Mouse (Mus musculus) liver, adult 2 months (tissue): ENCODE results near the gene Tarbp2. TPM values are rescaled to one million over a fixed set of nuclear protein-coding genes. Genes with fewer than 3 reads are reported as not detected.

Experiments used
- DNase-seq: peaks from one replicate; pipeline ENCODE4 v3.0.0-alpha.2; 2011; ENCODE audit warnings: low read depth, low spot score; ENCODE audit errors: extremely low read depth
- H3K27ac ChIP-seq: fragments of 200-500 bp; replicated peaks from 2 replicates; pipeline ENCODE4 v1.5.1; 2012; ENCODE audit warnings: low read depth, mild to moderate bottlenecking, control low read depth, inconsistent platforms, low read length; ENCODE audit not compliant: insufficient read depth
- H3K27me3 ChIP-seq: fragments of 200-500 bp; 2 replicates; pipeline ENCODE4 v1.6.1; 2012; ENCODE audit warnings: mild to moderate bottlenecking, moderate library complexity, low read length, inconsistent platforms; ENCODE audit not compliant: control insufficient read depth, insufficient read depth
- H3K36me3 ChIP-seq: fragments of 200-500 bp; 2 replicates; pipeline ENCODE4 v1.6.1; 2012; ENCODE audit warnings: low read length, inconsistent platforms; ENCODE audit not compliant: control insufficient read depth, insufficient read depth
- H3K4me1 ChIP-seq: fragments of 200-500 bp; 2 replicates; pipeline ENCODE4 v1.6.1; 2011; ENCODE audit warnings: low read length; ENCODE audit not compliant: control insufficient read depth, insufficient read depth
- H3K4me3 ChIP-seq: fragments of 200-500 bp; 2 replicates; pipeline ENCODE4 v1.5.1; 2011; ENCODE audit warnings: low read depth, mild to moderate bottlenecking, control low read depth, low read length, moderate library complexity; ENCODE audit not compliant: insufficient read depth
- H3K79me2 ChIP-seq: fragments of 200-500 bp; 2 replicates; pipeline ENCODE4 v1.6.1; 2012; ENCODE audit warnings: inconsistent platforms, mild to moderate bottlenecking, low read length, moderate library complexity; ENCODE audit not compliant: control insufficient read depth, insufficient read depth
- H3K9ac ChIP-seq: fragments of 200-500 bp; 2 replicates; pipeline ENCODE4 v1.6.1; 2012; ENCODE audit warnings: low read depth, mild to moderate bottlenecking, control low read depth, inconsistent platforms, low read length
- CTCF ChIP-seq: fragments of 200-500 bp; IDR thresholded peaks from 2 replicates; pipeline ENCODE4 v1.5.1; 2011; ENCODE audit warnings: low read depth, low read length, control low read depth
- POLR2A ChIP-seq: fragments of 200-500 bp; IDR thresholded peaks from 2 replicates; pipeline ENCODE4 v1.6.1; 2011; ENCODE audit warnings: low read length, control low read depth; ENCODE audit not compliant: insufficient read depth; ENCODE audit errors: extremely low read depth
- WGBS: fragments of 180-500 bp; shearing (Covaris S2); methylation state at CpG from one replicate; pipeline ENCODE4 v1.1.7; 2018; 5-methylcytosine and 5-hydroxymethylcytosine counted together
- polyA plus RNA-seq: library from polyadenylated mRNA; depleted of rRNA; stranded (reverse); fragments of >200 nt; gene quantifications from 2 replicates; pipeline ENCODE4 v1.2.3, GENCODE M21; 2012; rRNA removed
- total RNA-seq: library from RNA; depleted of rRNA; stranded (reverse); fragments of >200 nt; gene quantifications from 2 replicates; pipeline ENCODE4 v1.2.3, GENCODE M21; 2014; rRNA removed

Tarbp2 gene
- total and polyA plus RNA-seq, 2 experiments = 15.2 to 40.6 TPM

DNA sequence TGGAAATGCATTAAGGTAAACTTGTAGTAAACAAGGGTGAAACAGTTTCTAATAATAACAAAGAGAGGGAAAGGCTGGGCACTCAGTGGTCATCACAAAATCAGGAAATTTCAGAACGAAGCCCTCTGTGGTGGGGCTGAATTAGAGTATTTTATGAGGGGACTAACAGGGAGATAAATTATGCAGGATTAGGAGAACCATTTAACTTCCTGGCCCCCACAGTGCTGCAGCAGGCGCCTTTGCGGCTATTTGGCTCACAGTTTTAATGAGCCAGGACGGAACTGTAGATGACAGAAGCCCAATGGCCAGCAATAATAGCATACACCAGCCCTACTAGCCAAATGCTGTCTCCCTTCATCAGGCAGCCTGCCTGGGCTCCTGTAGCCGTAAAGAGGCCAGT, 45.7 kb downstream of the Tarbp2 start:
- WGBS = 91% methylated on average over 5 of the region's 5 CpGs

DNA sequence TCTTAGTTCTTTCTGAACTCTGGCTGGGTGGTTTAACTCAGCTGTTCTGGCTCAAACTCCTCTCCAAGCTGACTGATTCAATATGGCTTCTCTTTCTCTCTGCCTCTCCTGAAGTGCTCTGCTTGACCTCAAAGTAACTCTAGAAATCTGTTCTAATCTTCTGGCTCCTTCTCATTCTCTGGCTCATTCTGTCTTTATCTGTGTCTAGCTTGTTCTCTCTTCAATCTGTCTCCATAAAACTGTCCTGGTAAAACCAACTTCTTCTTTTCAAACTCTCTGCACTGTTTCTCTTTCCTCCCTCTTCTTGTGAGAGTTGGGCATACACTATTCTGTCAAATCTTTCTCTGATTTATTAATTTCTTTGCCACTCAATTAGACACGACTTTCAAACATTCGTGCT, 49.9 kb downstream of the Tarbp2 start:
- no peak for DNase-seq
- Histone ChIP-seq H3K4me1 (peaks cover 18% of the 10 kb centered on the region), H3K79me2 (no peaks in the 10 kb centered on the region; the same call in 1 of the 2 replicates), H3K9ac (no peak overlapping the region), H3K4me3 (no peak overlapping the region), H3K27me3 (no peaks in the 10 kb centered on the region), H3K36me3 (no peaks in the 10 kb centered on the region), H3K27ac (no peak overlapping the region)
- WGBS = 89% methylated on average over 2 of the region's 2 CpGs
- TF ChIP-seq CTCF = no peak
- no peak for TF ChIP-seq POLR2A

More for the DNA sequence above, 45.7 kb downstream of the Tarbp2 start:
- Histone ChIP-seq H3K4me1 (peaks cover 21% of the 10 kb centered on the region), H3K79me2 (peaks cover 3% of the 10 kb centered on the region; the same call in 1 of the 2 replicates), H3K36me3 (no peaks in the 10 kb centered on the region), H3K27ac (no peak overlapping the region), H3K4me3 (no peak overlapping the region), H3K9ac (no peak overlapping the region), H3K27me3 (no peaks in the 10 kb centered on the region)
- no peak for TF ChIP-seq POLR2A
- no peak for TF ChIP-seq CTCF
- DNase-seq = no peak

DNA sequence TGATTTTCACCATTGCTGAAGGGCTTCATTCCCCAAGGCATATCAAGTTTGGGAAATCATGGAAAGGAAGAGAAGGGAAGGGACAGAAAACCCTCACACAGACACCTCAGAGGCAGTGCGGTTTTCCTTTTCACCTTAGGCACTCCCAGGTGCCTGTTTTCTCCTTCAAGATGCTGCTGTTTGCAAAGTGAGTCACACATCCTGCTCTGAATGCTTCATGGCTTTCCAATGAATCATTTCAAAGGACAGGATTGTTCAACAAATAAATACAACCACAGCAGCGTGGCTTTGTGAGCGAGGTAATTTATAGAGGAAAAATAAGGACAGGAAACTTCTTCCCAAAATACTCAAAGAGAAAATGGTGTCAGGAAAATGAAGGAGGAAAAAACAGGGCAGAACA, 54.1 kb downstream of the Tarbp2 start:
- H3K27me3 ChIP-seq = no peaks in the 10 kb centered on the region
- H3K27ac ChIP-seq = no peak overlapping the region
- no peak overlapping the region for H3K9ac ChIP-seq
- no peak overlapping the region for H3K4me3 ChIP-seq
- TF ChIP-seq CTCF (no peak), POLR2A (no peak)
- no peak for DNase-seq
- H3K36me3 ChIP-seq = peaks cover 3% of the 10 kb centered on the region; the same call in 1 of the 2 replicates
- no peaks in the 10 kb centered on the region for H3K4me1 ChIP-seq
- H3K79me2 ChIP-seq = peaks cover 11% of the 10 kb centered on the region; the same call in 1 of the 2 replicates
- WGBS = 83% methylated on average over 3 of the region's 3 CpGs

Other genes starting within 250 kb of the Tarbp2 start
- not detected in 2 replicates for gene Gm9918, start 247.6 kb upstream of the Tarbp2 start, total RNA-seq
- 0.05 TPM in 1 of 2 replicates, not detected in the other for gene Gm9918, start 247.6 kb upstream of the Tarbp2 start, polyA plus RNA-seq
- 8.5 and 10.1 TPM in 2 replicates for gene Mfsd5, start 238.7 kb upstream of the Tarbp2 start, total RNA-seq
- 44.3 and 51.4 TPM in 2 replicates for gene Mfsd5, start 238.7 kb upstream of the Tarbp2 start, polyA plus RNA-seq
- gene Espl1, start 221.9 kb upstream of the Tarbp2 start, total RNA-seq = 0.09 and 0.27 TPM in 2 replicates
- gene Espl1, start 221.9 kb upstream of the Tarbp2 start, polyA plus RNA-seq = 0.11 and 0.21 TPM in 2 replicates
- 137 and 195 TPM in 2 replicates for gene Pfdn5, start 192.1 kb upstream of the Tarbp2 start, total RNA-seq
- gene Pfdn5, start 192.1 kb upstream of the Tarbp2 start, polyA plus RNA-seq = 44.6 and 45.2 TPM in 2 replicates
- 25.5 and 27.6 TPM in 2 replicates for gene Myg1, start 186.5 kb upstream of the Tarbp2 start, total RNA-seq
- gene Myg1, start 186.5 kb upstream of the Tarbp2 start, polyA plus RNA-seq = 32.0 and 32.3 TPM in 2 replicates
- gene Aaas, start 167.4 kb upstream of the Tarbp2 start, total RNA-seq = 4.0 and 8.3 TPM in 2 replicates
- gene Aaas, start 167.4 kb upstream of the Tarbp2 start, polyA plus RNA-seq = 18.9 and 24.0 TPM in 2 replicates
- not detected in 2 replicates for gene Sp7, start 151.0 kb upstream of the Tarbp2 start, total RNA-seq
- gene Sp7, start 151.0 kb upstream of the Tarbp2 start, polyA plus RNA-seq = not detected in 2 replicates
- 16.7 and 18.2 TPM in 2 replicates for gene Sp1, start 112.0 kb upstream of the Tarbp2 start, total RNA-seq
- 7.3 and 7.6 TPM in 2 replicates for gene Sp1, start 112.0 kb upstream of the Tarbp2 start, polyA plus RNA-seq
- 0.07 and 0.09 TPM in 2 replicates for gene Amhr2, start 72.8 kb upstream of the Tarbp2 start, total RNA-seq
- 0.40 and 0.49 TPM in 2 replicates for gene Amhr2, start 72.8 kb upstream of the Tarbp2 start, polyA plus RNA-seq
- gene Prr13, start 59.2 kb upstream of the Tarbp2 start, total RNA-seq = 7.3 and 11.1 TPM in 2 replicates
- 93.4 and 98.3 TPM in 2 replicates for gene Prr13, start 59.2 kb upstream of the Tarbp2 start, polyA plus RNA-seq
- gene Pcbp2, start 47.7 kb upstream of the Tarbp2 start, total RNA-seq = 112 and 189 TPM in 2 replicates
- 261 and 273 TPM in 2 replicates for gene Pcbp2, start 47.7 kb upstream of the Tarbp2 start, polyA plus RNA-seq
- gene Gm10337, start 14.5 kb upstream of the Tarbp2 start, total RNA-seq = not detected in 2 replicates
- gene Gm10337, start 14.5 kb upstream of the Tarbp2 start, polyA plus RNA-seq = not detected in 2 replicates
- 0.34 and 0.46 TPM in 2 replicates for gene Map3k12, start 1.1 kb upstream of the Tarbp2 start, total RNA-seq
- 0.22 and 0.43 TPM in 2 replicates for gene Map3k12, start 1.1 kb upstream of the Tarbp2 start, polyA plus RNA-seq
- 0.27 and 0.65 TPM in 2 replicates for gene Npff, start 6.8 kb downstream of the Tarbp2 start, total RNA-seq
- 1.4 and 3.5 TPM in 2 replicates for gene Npff, start 6.8 kb downstream of the Tarbp2 start, polyA plus RNA-seq
- not detected in 2 replicates for gene Gm28047, start 106.9 kb downstream of the Tarbp2 start, total RNA-seq
- gene Gm28047, start 106.9 kb downstream of the Tarbp2 start, polyA plus RNA-seq = not detected in 2 replicates
- 10.1 and 12.6 TPM in 2 replicates for gene Atf7, start 107.3 kb downstream of the Tarbp2 start, total RNA-seq
- 27.8 and 41.1 TPM in 2 replicates for gene Atf7, start 107.3 kb downstream of the Tarbp2 start, polyA plus RNA-seq
- 149 and 181 TPM in 2 replicates for gene Atp5g2, start 154.2 kb downstream of the Tarbp2 start, total RNA-seq
- 342 and 359 TPM in 2 replicates for gene Atp5g2, start 154.2 kb downstream of the Tarbp2 start, polyA plus RNA-seq
- gene Calcoco1, start 204.0 kb downstream of the Tarbp2 start, total RNA-seq = 19.1 and 20.5 TPM in 2 replicates
- 20.7 and 22.8 TPM in 2 replicates for gene Calcoco1, start 204.0 kb downstream of the Tarbp2 start, polyA plus RNA-seq